Mouse (Mus musculus) heart, postnatal 36 days (tissue): Measurements from ENCODE around the gene Gkn2. TPM values are rescaled to one million over a fixed set of nuclear protein-coding genes. Genes with fewer than 3 reads are reported as not detected.

ENCODE experiments used
- DNase-seq, 2 experiments: peaks; one replicate each; pipeline ENCODE4 v3.0.0; 2021 to 2022
- intact Hi-C: fragments of 180-260 bp; cut with DNase I; formaldehyde crosslinking; loops from one replicate; pipeline ENCODE4 v1.15.1; 2025
- total RNA-seq, 2 experiments: library from RNA; stranded (reverse); gene quantifications; 2 replicates each; pipeline ENCODE4 v1.2.3; 2021

The Gkn2 gene
- total RNA-seq = not detected

- intact Hi-C loops = no loop called here
- no peak for DNase-seq
These were observed at the start of gene Gkn2 for GRCm38 (mm10) chr6:87373057-87373456. Gene Gkn2 (plus strand): TSS chr6:87373357.

GRCm38 (mm10) chr6:87323381-87323780 is 49.8 kb upstream of the Gkn2 start:
- DNase-seq = peak in 1 of 2 experiments; percentile 37
- intact Hi-C loops = loop anchor here (1.0 to 5.0 kb wide), 2 partner anchors 91 to 222 kb away; no protein-coding TSS in a partner anchor

- intact Hi-C loops = no loop called here
- no peak for DNase-seq
These were observed 46.2 kb upstream of the Gkn2 start for GRCm38 (mm10) chr6:87326932-87327331.

- DNase-seq = no peak
- intact Hi-C loops = no loop called here
These were observed 44.6 kb upstream of the Gkn2 start for GRCm38 (mm10) chr6:87328265-87329173.

- intact Hi-C loops = no loop called here
- no peak for DNase-seq
These were observed 40.8 kb upstream of the Gkn2 start for GRCm38 (mm10) chr6:87332380-87332779.

GRCm38 (mm10) chr6:87334361-87335090 is 38.6 kb upstream of the Gkn2 start:
- DNase-seq = peak; percentile 21 to 34
- intact Hi-C loops = loop anchor here (1.0 to 5.0 kb wide), 2 partner anchors 48 to 233 kb away; no protein-coding TSS in a partner anchor

- peak; percentile 59 to 72 for DNase-seq
- intact Hi-C loops = loop anchor here (1.0 to 5.0 kb wide), 2 partner anchors 47 to 234 kb away; no protein-coding TSS in a partner anchor
These were observed 37.8 kb upstream of the Gkn2 start, which contains the start of gene Antxr1 for GRCm38 (mm10) chr6:87335091-87335934. Gene Antxr1 (minus strand): TSS chr6:87335821.

GRCm38 (mm10) chr6:87335935-87336295 is 37.2 kb upstream of the Gkn2 start:
- intact Hi-C loops = loop anchor here (1.0 to 5.0 kb wide), 2 partner anchors 46 to 235 kb away; no protein-coding TSS in a partner anchor
- DNase-seq = no peak

GRCm38 (mm10) chr6:87350829-87351228 is 22.3 kb upstream of the Gkn2 start, which contains the start of gene Gkn1:
Gene Gkn1 (minus strand): TSS chr6:87350942.
- DNase-seq = no peak
- intact Hi-C loops = no loop called here

- intact Hi-C loops = no loop called here
- no peak for DNase-seq
These were observed 18.7 kb upstream of the Gkn2 start for GRCm38 (mm10) chr6:87354441-87354840.

- intact Hi-C loops = no loop called here
- DNase-seq = no peak
These were observed 3.9 kb upstream of the Gkn2 start for GRCm38 (mm10) chr6:87369223-87369622.

- intact Hi-C loops = loop anchor here (5.0 kb wide), 1 partner anchor 47 kb away; the partner anchor contains the start of gene Antxr1
- no peak for DNase-seq
These were observed 11.0 kb downstream of the Gkn2 start for GRCm38 (mm10) chr6:87383926-87384691.

GRCm38 (mm10) chr6:87384761-87385160 is 11.6 kb downstream of the Gkn2 start:
- intact Hi-C loops = loop anchor here (5.0 kb wide), 1 partner anchor 47 kb away; the partner anchor contains the start of gene Antxr1
- no peak for DNase-seq

GRCm38 (mm10) chr6:87386203-87386602 is 13.0 kb downstream of the Gkn2 start:
- intact Hi-C loops = loop anchor here (1.0 kb wide), 1 partner anchor 285 kb away; no protein-coding TSS in a partner anchor
- peak; percentile 65 to 72 for DNase-seq

- intact Hi-C loops = loop anchor here (1.0 kb wide), 1 partner anchor 285 kb away; no protein-coding TSS in a partner anchor
- DNase-seq = no peak
These were observed 13.5 kb downstream of the Gkn2 start for GRCm38 (mm10) chr6:87386681-87387080.

GRCm38 (mm10) chr6:87388877-87389276 is 15.7 kb downstream of the Gkn2 start, which contains the start of gene Gkn3:
Gene Gkn3 (minus strand): TSS chr6:87388935.
- intact Hi-C loops = no loop called here
- no peak for DNase-seq

GRCm38 (mm10) chr6:87389455-87389989 is 16.4 kb downstream of the Gkn2 start:
- intact Hi-C loops = no loop called here

GRCm38 (mm10) chr6:87393466-87394205 is 20.5 kb downstream of the Gkn2 start:
- intact Hi-C loops = loop anchor here (2.0 kb wide), 1 partner anchor 59 kb away; no protein-coding TSS in a partner anchor
- DNase-seq = no peak

More at GRCm38 (mm10) chr6:87389455-87389989, 16.4 kb downstream of the Gkn2 start:
- no peak for DNase-seq
